Comparison of ENCODE assay signal across 17 mouse cellular contexts in genomic region chr19:21862289-21862990, GRCm38 (mm10).
DNase-seq lines count a peak whose midpoint lies in the region; ATAC-seq and TF ChIP-seq lines count a peak whose summit lies in the region.
"Had no signal": no experiment of that assay in that cellular context is flagged by ENCODE, and none has a peak within 500 bp of the region (broad histone marks: within the 10 kb centered on the region; RNA-seq: fewer than 3 reads in every experiment).

No protein-coding gene starts in this region.

- H3K36me3 ChIP-seq in limb, embryonic 13.5 days = peaks cover 13% of the 10 kb centered on the region
- H3K36me3 ChIP-seq in limb, embryonic 10.5 days = peaks cover 18% of the 10 kb centered on the region

- no peak for TF ChIP-seq POLR2A in bone marrow, adult 2 months (IDR thresholded peaks at IDR 0.05; ENCODE audit: borderline replicate concordance, control insufficient read depth, low read depth, low read length)

- 0 out of 2 replicates have a peak, but pooled peaks have one; percentile 15 for ATAC-seq in limb, embryonic 13.5 days (ENCODE audit: low FRiP score, low read depth)
- 0 out of 2 replicates have a peak, but pooled peaks have one; percentile 34 for ATAC-seq in monocyte, adult 5-6 weeks (replicated peaks; ENCODE audit: insufficient number of reproducible peaks, low FRiP score, low TSS enrichment, poor library complexity, severe bottlenecking)
- ATAC-seq: Patski had no signal

- H3K27ac ChIP-seq in limb, embryonic 13.5 days = no peak overlapping the region
- no peak overlapping the region for H3K27ac ChIP-seq in limb, embryonic 10.5 days
- peak overlapping the region; percentile 66 for H3K27ac ChIP-seq in bone marrow, adult 2 months (ENCODE audit: control insufficient read depth, insufficient read depth, low read depth, low read length, poor library complexity)
- H3K27ac ChIP-seq: hindbrain, embryonic 10.5 days; kidney, postnatal 0 days had no signal

- no peaks in the 10 kb centered on the region for H3K4me1 ChIP-seq in limb, embryonic 13.5 days
- peaks cover 7% of the 10 kb centered on the region; the same call in 1 of the 2 replicates for H3K4me1 ChIP-seq in limb, embryonic 10.5 days
- H3K4me1 ChIP-seq in bone marrow, adult 2 months (ENCODE audit: control insufficient read depth, insufficient read depth, low read length) = peaks cover 3% of the 10 kb centered on the region; the same call in 1 of the 2 replicates
- H3K4me1 ChIP-seq: hindbrain, embryonic 10.5 days had no signal

- no peaks in the 10 kb centered on the region for H3K27me3 ChIP-seq in limb, embryonic 13.5 days
- H3K27me3 ChIP-seq in limb, embryonic 10.5 days (ENCODE audit: low read depth, poor library complexity, severe bottlenecking) = no peaks in the 10 kb centered on the region
- H3K27me3 ChIP-seq: heart, embryonic 12.5 days; megakaryocyte, embryonic 14.5 days; Patski had no signal

- H3K4me3 ChIP-seq in limb, embryonic 13.5 days = no peak overlapping the region
- no peak overlapping the region for H3K4me3 ChIP-seq in limb, embryonic 10.5 days
- no peak overlapping the region for H3K4me3 ChIP-seq in bone marrow, adult 2 months (replicated peaks; ENCODE audit: control insufficient read depth, low read depth, low read length)
- H3K4me3 ChIP-seq: erythroblast, embryonic 14.5 days; heart, embryonic 12.5 days; hindbrain, embryonic 10.5 days; megakaryocyte, embryonic 14.5 days had no signal

- no peak for DNase-seq in limb, embryonic 10.5 days (ENCODE audit: low spot score)
- peak; percentile 81 for DNase-seq in A20 (ENCODE audit: low read depth, low spot score)
- DNase-seq in thymus, postnatal 36 days = no peak
- DNase-seq in ovary, postnatal 36 days (ENCODE audit: low spot score) = no peak
- DNase-seq in cerebellum, postnatal 25 days = no peak
- DNase-seq: cerebellum, adult 11-12 months; gastrocnemius, postnatal 10 days; lung, embryonic 14.5 days had no signal

- WGBS in limb, embryonic 13.5 days = 75% methylated on average over 5 of the region's 5 CpGs
- 87% methylated on average over 5 of the region's 5 CpGs for WGBS in limb, embryonic 10.5 days
- WGBS in bone marrow, adult 2 months = 49% methylated on average over 5 of the region's 5 CpGs

- H3K9me3 ChIP-seq in limb, embryonic 13.5 days = no peaks in the 10 kb centered on the region
- no peaks in the 10 kb centered on the region for H3K9me3 ChIP-seq in limb, embryonic 10.5 days (replicated peaks)
- H3K9me3 ChIP-seq: heart, embryonic 12.5 days; hindbrain, embryonic 10.5 days; megakaryocyte, embryonic 14.5 days had no signal

- no peak overlapping the region for H3K9ac ChIP-seq in limb, embryonic 13.5 days
- H3K9ac ChIP-seq: heart, embryonic 12.5 days; lung, embryonic 14.5 days had no signal

- no peak for TF ChIP-seq CTCF in bone marrow, adult 2 months (IDR thresholded peaks at IDR 0.05; ENCODE audit: control insufficient read depth, insufficient read depth, low read length)

- H3K4me2 ChIP-seq in limb, embryonic 13.5 days (replicated peaks) = no peak overlapping the region
- H3K4me2 ChIP-seq: heart, embryonic 12.5 days; lung, embryonic 14.5 days had no signal
